Mouse (Mus musculus) cerebellum, adult 2 months (tissue): Measurements from ENCODE around the gene Iqcd.

ENCODE experiments used
- CTCF ChIP-seq: fragments of 200-500 bp; IDR thresholded peaks from 2 replicates; pipeline ENCODE4 v1.5.1; 2011; ENCODE audit warnings: low read depth, mild to moderate bottlenecking, control low read depth, low read length, moderate library complexity, borderline replicate concordance; ENCODE audit not compliant: insufficient read depth
- POLR2A ChIP-seq: fragments of 200-500 bp; IDR thresholded peaks from 2 replicates; pipeline ENCODE4 v1.6.1; 2011; ENCODE audit warnings: low read length, control low read depth, borderline replicate concordance; ENCODE audit not compliant: insufficient read depth

GRCm38 (mm10) chr5:120610906-120611305, 22.1 kb downstream of the Iqcd start:
- no peak for TF ChIP-seq CTCF
- no peak for TF ChIP-seq POLR2A
